Mouse (Mus musculus) cerebellum, adult 9-11 months (tissue): Measurements from ENCODE around the gene Atf5.

Source experiments
- DNase-seq: peaks from one replicate; pipeline ENCODE4 v3.0.0; 2022

The Atf5 gene

DNA sequence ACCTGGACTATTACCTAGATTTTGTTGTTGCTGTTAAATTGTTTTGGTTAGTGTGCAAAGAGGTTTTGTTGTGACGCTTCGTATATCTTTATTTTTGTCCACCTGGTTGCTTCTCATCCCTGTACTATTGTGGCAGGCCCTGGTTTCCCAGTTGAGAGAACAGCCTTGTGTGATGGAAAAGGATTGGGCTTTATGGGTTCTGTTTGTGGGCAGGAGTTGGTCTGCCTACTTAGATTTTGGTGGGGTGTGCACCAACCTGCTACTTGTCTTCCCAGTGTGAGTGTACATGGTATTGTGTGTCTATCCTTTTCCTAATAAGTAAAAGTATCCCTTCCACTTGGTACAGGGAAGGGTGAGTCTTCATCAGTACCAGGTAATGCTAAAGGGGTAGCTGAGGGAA lies 2.9 kb upstream of the Atf5 start:
- DNase-seq, result no peak

DNA sequence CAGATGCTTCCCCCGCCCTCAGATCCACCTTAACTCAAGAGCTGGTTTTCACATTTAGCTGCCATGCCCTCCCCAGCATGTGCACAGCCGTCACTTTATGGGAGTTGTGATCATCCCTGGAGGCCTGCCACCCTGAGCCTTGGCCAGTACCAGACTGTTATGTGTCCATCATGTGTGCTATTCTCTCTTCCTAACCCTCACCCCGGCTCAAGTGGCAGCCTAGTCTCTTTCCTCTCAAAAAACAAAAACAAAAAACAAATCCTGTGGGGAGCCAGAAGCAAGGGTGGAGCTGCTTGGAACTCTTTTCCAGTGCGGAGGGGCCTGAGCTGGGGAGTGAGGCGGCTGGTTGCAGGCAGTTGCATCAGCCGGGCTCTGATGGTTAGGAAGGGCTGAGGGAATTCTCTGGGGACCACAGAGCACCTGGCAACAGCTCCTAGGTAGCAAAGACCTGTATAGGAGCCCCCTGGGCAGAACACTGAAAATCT lies 2.3 kb upstream of the Atf5 start:
- peak; percentile 48 for DNase-seq

DNA sequence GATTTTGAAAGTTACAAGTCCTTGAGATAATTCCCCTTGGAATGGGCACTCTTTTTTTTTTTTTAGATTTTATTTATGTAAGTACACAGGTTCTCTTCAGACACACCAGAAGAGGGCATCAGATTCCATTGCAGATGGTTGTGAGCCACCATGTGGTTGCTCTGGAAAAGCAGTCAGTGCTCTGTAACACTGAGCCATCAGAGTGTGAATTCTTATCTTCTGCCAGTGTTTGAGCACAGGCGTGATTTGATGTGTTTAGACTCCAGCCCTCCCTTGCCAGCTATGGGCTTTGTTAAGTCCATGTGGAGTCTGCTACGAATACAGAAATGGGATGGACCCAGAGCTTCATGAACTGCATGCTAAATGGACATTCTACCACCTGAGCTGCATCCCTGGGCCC lies 1.7 kb upstream of the Atf5 start:
- peak; percentile 28 for DNase-seq

DNA sequence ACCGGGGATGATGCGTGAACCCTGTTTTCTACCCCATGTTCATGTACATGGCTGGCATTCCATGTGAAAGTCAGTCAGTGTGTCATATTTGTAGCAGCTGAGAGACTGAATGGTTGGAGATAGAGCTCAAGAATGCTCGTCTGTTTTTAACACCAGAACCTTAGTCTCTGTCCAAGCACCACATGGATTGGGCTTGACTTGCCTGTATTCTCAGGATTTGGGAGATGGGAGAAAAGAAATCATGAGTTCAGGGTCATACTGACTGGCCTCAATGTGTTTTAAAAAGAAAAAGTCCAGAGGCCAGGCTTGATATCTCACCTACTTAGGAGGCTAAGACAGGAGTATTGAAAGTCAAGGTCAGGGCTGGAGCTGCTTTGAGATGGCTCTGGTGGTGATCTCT lies 983 bp upstream of the Atf5 start:
- DNase-seq, result peak; percentile 16

DNA sequence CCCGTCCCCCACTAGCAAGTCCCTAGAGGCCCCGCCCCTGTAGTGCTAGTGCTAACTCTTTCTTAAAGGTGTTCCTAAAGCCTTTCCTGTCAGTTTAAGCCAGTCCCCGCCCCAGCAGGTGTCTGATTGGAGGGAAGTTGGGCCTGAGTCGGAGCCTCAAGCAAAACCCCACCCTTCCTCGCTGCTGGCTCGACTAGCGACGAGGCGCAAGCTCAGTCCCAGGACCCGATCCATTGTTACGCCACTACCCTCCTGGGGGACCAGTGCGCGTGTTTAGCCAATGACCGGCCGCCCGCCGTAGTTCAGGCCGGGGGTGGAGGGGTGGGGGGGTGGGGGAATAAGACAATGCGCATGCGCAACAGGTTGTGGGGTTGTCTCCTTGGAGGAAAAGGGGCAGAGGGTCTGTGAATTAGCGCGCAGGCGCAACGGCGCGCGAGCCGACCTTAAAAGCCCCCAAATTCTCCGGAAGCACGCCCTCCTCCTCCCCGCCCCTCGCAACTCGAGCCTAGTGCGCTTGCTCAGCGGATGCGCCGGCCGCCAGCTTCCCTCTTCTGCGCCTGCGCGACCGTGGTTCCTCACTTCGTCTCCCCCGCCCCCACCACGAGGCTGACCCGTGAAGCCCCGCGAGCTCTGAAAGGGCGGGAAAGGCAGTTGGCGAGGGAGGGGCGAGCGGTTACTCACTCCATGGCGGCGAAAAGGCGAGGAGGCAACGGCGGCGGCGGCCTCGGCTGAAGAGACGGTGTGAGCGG lies 563 bp downstream of the Atf5 start, which contains the start of the genes Nup62 and Il4i1:
Gene Nup62 (plus strand): TSS at position 368 of the 749 bp plus-strand sequence.
Gene Il4i1 (plus strand): TSS at position 667 of the 749 bp plus-strand sequence.
- DNase-seq, result peak; percentile 98

DNA sequence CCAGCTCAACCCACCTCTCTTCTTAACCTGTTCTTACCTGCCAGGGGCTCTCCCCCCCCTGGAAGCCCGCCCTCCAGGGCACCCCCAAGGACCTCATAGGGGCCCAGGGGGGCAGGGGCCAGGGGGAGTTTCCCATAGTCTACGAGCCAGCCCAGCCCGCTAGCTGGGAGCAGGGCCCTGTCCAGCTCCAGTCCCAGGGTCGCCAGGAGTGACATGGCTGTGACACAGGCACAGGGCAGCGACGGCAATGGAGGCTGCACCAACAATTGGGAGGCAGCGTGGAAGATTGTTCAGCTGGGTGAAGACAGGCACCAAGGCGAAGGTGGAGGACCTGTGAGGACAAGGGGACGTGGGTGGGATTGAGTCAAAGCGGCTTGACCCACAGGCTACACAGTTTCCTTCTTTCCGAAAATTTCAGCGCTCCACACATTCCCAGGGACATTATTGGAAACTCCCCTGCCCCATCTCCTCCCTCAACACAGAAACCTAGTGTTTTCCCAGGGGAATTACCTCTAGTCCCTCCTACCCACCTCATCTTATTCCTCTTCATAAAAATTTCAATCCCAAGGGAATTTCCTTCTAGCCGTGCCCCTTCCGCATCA lies 1.4 kb downstream of the Atf5 start:
- peak; percentile 74 for DNase-seq

DNA sequence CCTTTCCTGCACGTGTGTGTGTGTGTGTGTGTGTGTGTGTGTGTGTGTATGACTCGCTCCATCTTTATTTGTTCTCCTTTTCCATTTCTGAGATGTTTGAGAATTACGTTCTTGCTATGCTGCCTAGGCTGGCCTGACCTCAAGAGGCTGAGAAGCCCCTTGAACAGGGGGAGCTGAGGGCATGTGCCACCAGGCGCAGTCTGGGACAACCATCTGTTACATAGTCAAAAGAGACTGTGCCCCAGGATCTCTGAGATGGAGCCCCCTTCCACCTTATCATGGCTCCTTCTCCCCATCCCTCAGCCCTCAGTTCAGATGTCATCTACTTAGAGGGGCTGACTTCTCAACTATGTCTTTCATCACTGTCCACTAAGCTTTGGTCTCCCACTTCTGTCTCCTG lies 2.0 kb downstream of the Atf5 start:
- no peak for DNase-seq

DNA sequence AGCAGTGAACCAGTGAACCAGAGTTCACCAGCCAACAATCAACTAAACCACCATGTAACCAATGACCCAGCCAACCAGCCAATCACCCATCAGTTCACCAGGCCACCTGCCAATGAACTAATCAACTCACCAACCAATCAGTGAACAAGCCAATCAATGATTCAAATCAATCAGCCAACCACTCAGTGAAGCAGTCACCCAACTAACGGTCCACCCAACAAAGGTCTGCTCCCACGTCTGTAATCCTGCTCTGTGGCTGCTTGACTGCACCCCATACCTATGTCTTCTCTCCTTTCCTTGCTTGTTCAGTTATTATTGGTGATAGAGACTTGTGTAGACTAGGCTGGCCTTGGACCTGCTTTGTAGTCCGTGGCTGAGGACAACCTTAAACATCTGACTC lies 2.5 kb downstream of the Atf5 start:
- no peak for DNase-seq

DNA sequence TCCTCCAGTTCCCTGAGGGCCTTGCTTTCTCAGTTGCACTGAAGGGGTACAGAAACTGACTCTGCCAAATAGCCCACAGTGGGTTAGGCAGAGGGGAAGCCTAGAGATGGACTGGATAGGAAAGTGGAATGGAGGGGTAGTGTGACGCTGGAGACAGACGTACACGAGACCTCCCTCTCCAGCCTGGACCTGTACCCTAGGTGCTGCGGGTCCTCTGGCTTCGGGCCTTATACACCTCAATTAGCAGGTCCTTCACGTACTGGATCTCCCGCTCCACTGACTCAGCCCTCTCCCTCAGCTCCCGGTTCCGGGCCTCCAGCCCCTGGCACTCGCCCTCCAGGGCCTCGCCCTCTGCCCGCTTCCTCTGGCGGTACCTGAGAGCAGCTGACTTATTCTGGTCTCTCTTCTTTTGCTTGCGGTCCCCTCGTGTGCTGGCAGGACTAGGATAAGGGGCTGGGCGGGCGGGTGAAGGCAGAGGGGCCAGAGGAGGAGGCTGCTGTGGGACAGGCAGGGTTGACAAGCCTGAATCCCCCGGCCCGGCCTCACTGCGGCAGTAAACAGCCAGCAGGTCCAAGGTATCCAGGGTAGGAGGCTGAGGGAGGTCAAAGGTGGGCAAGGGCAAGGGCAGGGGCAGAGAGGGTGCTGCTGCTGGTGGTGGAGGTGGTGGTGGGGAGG lies 3.7 kb downstream of the Atf5 start:
- DNase-seq, result peak; percentile 28

DNA sequence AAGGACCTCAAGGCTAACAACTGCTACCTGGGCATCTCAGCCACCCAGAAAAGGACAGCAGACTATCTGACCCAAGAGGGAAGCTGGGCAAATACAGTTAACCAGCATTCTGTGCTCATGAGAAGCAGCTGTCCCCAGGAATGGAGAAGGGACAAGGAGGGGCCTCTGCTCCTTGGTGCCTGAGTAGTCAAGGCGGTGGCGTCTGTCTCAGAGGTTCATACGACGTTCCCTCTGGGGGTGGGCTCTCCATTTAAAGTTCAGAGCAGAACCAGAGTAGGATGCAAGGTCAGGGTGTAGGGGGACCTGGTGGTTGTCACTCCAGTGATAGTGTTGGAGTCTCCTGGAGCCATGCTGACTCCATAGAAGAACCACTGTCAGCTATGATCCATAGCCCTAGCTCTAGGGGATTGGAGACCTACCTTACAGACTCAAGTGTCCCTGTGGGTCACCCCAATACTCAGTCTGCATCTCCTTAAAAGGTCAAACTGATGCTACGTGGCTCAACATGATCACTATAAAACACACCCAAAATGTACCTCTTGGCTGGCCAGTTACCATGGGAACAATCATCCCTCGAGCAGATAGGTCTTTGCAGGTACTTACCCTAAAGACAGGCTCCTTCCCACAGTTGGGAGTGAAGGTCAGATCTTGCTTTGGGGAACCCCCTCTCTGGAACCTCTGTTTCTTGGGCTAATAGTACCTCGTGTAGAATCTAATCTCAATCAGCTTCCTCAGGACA lies 5.5 kb downstream of the Atf5 start:
- peak; percentile 1 for DNase-seq

DNA sequence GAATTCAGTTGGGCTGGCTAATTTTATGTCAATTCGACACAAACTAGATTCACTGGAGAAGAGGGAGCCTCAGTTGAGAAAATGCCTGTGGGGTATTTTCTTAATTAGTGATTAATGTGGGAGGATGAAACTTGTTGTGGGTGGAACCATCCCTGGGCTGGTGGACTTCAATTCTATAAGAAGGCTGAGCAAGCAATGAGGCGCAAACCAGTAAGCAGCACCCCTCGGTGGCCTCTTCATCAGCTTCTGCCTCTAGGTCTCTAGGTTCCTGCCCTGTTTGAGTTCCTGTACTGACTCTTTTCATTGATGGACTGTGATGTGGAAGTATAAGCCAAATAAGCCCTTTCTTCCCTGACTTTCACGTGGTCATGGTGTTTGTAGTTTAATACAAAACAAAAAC lies 6.1 kb downstream of the Atf5 start:
- DNase-seq, result peak; percentile 0

DNA sequence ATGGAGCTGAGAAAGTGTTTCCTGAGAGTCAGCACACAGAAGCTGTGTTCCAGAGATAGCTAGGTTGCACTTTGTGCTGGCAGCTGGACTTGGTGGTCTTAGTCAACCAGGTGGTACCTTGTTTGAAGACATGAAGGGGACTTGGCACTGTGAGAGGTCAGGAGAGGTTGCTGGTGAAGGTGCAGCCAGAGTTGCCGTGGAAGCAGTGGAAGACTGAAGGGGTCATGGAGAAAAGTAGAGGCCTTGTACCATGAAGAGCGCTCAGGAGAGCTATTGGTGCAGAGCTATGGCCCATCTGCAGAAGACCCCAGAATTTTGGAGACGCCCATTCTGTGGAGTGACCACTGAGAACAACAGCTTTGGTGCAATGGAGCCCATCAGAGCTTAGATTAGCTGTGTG lies 7.0 kb downstream of the Atf5 start:
- DNase-seq, result no peak

DNA sequence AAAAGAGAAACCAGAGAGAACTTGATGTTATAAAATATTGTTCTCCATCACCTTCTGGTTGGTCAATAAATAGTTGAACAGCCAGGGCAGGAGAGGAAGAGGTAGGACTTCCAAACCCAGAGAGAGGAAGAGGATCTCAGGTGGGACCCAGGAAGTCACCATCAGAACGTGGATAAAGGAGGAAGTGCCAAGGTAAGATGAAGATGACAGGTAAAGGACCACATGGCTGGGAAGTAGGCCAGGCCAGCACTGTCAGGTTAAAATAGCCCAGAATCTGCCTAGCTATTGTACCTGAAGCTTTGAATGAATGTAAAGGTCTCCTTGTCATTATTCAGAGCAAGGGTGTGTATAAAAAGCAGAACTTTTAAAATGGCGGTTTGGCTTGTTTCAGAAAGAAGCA lies 7.5 kb downstream of the Atf5 start:
- DNase-seq, result no peak

DNA sequence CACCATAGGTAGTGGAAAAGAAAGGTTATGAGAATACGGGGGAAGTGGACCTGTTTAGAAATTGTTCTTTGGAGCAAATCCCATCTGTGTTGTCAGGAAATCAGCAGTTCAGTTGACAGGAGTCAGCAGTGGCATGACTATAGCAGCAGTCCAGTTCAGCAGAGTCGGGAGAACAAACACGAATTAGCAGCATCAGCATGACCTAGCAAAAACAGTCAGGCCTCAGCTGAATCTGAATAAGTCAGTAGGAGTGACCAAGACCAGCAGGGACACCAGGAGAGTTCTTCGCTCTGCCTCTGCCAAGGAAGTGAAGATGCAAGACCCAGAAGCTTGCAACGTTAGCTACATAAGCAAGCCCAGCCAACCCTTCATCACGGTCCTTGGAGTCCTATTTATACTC lies 23.7 kb downstream of the Atf5 start:
- no peak for DNase-seq

DNA sequence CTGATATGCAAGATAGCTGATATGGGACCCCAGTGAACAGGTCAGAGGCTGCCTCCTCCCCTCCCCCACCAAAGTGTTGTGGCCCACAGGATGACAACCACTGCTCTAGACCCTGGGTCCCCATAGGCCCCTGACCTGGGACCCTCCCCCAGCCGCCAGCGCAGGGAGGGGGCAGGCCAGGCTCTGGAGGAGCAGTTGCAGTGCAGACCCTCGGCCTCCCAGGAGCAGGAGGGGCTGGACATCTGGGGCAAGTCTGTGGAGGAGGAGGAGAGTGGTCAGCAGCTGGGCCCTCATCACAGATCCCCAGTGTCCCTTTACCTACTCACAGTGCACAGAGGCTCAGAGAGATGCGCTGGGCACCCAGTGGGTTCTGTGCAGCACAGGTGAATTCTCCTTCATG lies 26.4 kb downstream of the Atf5 start:
- no peak for DNase-seq

DNA sequence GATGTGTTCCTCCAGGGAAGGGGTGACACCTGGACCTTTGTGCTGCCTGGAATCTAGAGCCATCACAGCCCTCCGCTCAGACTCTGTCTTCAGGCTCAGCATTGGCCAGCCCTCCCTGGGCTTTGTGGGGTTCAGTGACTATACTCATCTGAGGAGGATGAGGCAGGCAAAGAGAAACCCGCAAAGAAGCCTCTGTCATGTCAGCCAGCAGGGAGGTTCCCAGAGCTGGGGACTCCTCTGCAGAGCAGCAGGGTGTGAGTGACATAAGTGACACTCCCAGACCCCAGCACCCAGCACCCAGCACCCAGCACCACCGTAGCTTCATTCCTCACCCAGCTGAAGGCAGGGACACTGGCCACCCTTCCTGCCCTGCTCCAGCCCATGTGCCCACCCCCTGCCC lies 26.9 kb downstream of the Atf5 start:
- no peak for DNase-seq

DNA sequence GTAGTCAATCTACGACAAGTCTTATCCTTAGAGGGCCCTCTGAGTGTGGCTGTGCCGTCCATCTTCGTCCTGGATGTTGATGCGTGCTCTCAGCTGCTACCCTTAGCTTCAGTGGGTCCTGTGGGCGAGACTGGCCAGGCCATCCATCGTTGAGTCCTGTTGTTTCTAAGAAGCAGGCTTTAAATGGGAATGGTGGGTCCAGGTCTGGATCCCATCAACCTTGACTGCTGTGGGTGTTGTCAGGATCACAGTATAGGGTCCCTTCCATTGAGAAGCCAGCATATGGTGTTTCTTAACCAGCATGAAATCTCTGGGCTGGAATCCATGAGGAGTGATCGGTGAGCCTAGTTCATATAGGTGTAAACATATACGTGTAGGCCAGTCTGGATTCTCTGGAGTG lies 36.4 kb downstream of the Atf5 start:
- no peak for DNase-seq

DNA sequence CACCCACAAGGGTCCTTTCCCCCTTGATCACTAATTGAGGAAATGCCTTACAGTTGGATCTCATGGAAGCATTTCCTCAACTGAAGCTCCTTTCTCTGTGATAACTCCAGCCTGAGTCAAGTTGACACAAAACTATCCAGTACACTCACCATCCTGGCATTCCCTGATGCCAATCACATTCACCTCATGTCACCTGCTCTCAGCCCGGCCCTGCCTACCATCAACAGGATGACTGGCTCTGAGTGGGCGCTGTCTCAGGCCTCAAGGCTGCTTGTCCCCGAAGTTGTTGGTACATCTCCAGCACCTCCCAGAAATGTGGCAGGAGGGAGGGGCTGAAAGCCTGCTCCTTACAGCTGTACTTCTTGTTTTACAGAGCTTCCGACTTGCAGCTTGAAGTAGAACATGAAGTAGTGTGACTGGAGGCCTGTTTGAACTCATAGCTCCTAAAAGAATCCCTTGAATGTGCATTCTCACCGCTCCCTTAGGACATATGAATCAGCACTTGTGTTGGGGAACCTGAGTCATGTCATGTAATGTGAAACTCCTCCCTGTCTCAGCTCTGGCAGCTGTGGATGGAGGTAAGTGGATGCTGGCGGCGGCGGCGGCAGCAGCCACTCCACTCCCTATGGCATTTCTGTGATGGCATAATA lies 39.5 kb downstream of the Atf5 start:
- no peak for DNase-seq

DNA sequence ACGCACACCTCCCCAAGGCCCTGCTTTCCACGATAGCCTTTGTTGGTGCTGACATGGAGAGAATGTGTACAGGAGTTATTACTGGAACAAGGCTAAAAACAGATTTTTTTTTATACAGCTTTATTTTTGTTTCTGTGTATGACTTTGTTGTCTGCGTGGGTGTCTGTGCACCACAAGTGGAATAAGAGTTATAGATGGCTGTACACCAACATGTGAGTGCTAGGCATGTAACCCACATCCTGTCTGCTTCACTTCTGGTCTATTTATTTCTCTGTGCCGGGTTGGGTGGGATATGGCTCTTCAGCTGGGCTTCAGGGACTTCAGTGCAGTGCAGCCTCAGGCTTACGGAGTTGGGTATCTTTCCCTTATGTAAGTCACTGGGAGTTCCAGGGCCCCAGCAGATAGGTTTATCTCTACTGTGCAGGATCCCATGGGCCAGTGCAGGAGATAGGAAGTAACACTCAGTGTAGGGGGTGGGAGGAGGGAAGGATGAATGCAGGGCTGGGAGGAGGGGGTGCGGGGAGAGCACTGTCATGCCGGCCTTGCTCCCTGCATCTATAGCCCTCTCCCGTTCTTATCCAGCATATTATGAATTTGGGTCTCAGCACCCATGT lies 43.8 kb downstream of the Atf5 start:
- no peak for DNase-seq

DNA sequence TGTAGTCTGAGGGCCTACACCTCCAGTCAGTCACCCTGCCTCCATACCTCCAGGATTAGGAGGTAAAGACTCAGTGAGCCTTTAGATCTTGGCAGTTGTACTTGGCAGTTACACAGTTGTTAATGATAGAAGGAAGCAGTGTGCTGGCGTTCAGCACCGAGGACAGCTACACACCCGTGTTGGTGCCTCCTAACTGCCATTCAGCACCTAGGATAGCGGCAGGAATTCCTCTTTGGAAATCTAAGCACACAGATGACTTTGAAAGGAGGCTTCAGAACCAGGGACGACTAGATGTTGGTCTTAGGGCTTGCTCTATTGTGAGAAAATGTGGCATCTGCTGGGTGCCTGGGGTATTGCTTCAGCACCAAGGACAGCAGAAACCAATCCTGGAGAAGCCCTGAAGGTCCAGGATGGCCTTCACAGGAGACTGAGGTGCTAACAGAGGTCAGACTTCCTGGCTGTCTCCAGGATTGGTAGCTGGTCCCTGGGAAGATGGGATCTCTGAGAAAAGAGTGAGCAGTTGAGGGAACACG lies 46.3 kb downstream of the Atf5 start:
- DNase-seq, result no peak

DNA sequence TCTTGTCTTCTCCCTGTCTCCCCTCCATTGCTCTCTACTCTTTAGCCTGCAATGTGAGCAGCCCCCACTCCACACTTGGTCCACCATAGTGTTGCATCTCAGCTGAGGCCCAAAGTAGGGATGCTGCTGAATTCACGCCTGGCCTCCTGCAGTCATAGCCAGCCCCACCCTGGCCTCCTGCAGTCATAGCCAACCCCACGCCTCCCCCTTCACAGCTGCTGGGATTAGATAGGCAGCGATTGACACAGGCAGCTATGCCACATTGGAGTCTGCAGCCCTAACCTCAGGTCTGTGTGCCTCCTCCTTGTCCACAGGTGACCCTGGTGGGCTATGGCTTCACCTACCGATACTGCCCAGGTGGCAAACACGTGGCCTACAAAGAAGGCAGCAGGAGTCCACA lies 48.3 kb downstream of the Atf5 start:
- DNase-seq, result no peak
